7 mouse cellular contexts compared by ENCODE assay signal in genomic region chr15:63997705-63998409, GRCm38 (mm10).
DNase-seq lines count a peak whose midpoint lies in the region; ATAC-seq lines count a peak whose summit lies in the region.

No protein-coding gene starts in this region.

- peak overlapping the region; percentile 74 for H3K4me3 ChIP-seq in intestine, embryonic 15.5 days (replicated peaks)
- H3K4me3 ChIP-seq in midbrain, embryonic 10.5 days, result peak overlapping the region; percentile 92

- peak; percentile 96 for ATAC-seq in intestine, embryonic 15.5 days

- intact Hi-C loops in gastrocnemius, postnatal 36 days (cut with DNase I), result loop anchor here (5.0 kb wide), 2 partner anchors 39 to 109 kb away; no protein-coding TSS in a partner anchor
- intact Hi-C loops in left cerebral cortex, postnatal 25 days (cut with DNase I), result loop anchor here (1.0 to 5.0 kb wide), 3 partner anchors 39 to 103 kb away; partner anchors contain the start of gene Fam49b

- peak; percentile 92 to 93 for DNase-seq in adrenal gland, adult 18-20 months (ENCODE audit: low spot score in 2 of 2)
- DNase-seq in embryo, embryonic 11 days, result peak; percentile 99
- peak; percentile 85 to 90 for DNase-seq in gastrocnemius, postnatal 36 days
- peak; percentile 92 to 95 for DNase-seq in left cerebral cortex, postnatal 25 days (ENCODE audit: low spot score in 2 of 2)
- peak; percentile 94 for DNase-seq in midbrain, embryonic 10.5 days (ENCODE audit: low spot score)
- DNase-seq in right cerebral cortex, postnatal 4 days, result peak; percentile 91

- WGBS in intestine, embryonic 15.5 days, result under 1% methylated on average over 84 of the region's 104 CpGs
- under 1% methylated on average over 98 of the region's 104 CpGs for WGBS in midbrain, embryonic 10.5 days

- H3K4me2 ChIP-seq in intestine, embryonic 15.5 days (replicated peaks), result peak overlapping the region; percentile 81

- no peaks in the 10 kb centered on the region for H3K36me3 ChIP-seq in intestine, embryonic 15.5 days
- no peaks in the 10 kb centered on the region for H3K36me3 ChIP-seq in midbrain, embryonic 10.5 days

- H3K9me3 ChIP-seq in intestine, embryonic 15.5 days, result no peaks in the 10 kb centered on the region
- no peaks in the 10 kb centered on the region for H3K9me3 ChIP-seq in midbrain, embryonic 10.5 days (replicated peaks)

- H3K27me3 ChIP-seq in intestine, embryonic 15.5 days (replicated peaks), result no peaks in the 10 kb centered on the region
- H3K27me3 ChIP-seq in midbrain, embryonic 10.5 days (ENCODE audit: low read depth, poor library complexity, severe bottlenecking), result peaks cover 11% of the 10 kb centered on the region

- peak overlapping the region; percentile 92 for H3K27ac ChIP-seq in intestine, embryonic 15.5 days
- peak overlapping the region; percentile 97 for H3K27ac ChIP-seq in midbrain, embryonic 10.5 days (replicated peaks)

- H3K9ac ChIP-seq in intestine, embryonic 15.5 days, result peak overlapping the region; percentile 71

- peaks cover 19% of the 10 kb centered on the region for H3K4me1 ChIP-seq in intestine, embryonic 15.5 days (replicated peaks)
- H3K4me1 ChIP-seq in midbrain, embryonic 10.5 days, result peaks cover 42% of the 10 kb centered on the region

Comparison
In these comparisons a context has a peak if more than half of its experiments do, and no peak if none do; other contexts are left out.
1. Peak in every context shown above with its lines: DNase-seq, ATAC-seq, H3K4me3 ChIP-seq and H3K27ac ChIP-seq.